Mouse (Mus musculus) CD4-positive, CD25-positive, alpha-beta regulatory T cell, adult 4 months (primary cell): ENCODE results near the gene Prmt8. TPM values are rescaled to one million over a fixed set of nuclear protein-coding genes. Genes with fewer than 3 reads are reported as not detected.

ENCODE experiments used
- ATAC-seq: one replicate; pipeline ENCODE4 v1.8.0; 2017
- polyA plus RNA-seq, 2 experiments: library from polyadenylated mRNA; unstranded; fragments of 100-300 nt; shearing (Covaris generic); gene quantifications; one replicate each; pipeline ENCODE4 v1.2.1; 2017

The Prmt8 gene
- not detected for polyA plus RNA-seq

DNA sequence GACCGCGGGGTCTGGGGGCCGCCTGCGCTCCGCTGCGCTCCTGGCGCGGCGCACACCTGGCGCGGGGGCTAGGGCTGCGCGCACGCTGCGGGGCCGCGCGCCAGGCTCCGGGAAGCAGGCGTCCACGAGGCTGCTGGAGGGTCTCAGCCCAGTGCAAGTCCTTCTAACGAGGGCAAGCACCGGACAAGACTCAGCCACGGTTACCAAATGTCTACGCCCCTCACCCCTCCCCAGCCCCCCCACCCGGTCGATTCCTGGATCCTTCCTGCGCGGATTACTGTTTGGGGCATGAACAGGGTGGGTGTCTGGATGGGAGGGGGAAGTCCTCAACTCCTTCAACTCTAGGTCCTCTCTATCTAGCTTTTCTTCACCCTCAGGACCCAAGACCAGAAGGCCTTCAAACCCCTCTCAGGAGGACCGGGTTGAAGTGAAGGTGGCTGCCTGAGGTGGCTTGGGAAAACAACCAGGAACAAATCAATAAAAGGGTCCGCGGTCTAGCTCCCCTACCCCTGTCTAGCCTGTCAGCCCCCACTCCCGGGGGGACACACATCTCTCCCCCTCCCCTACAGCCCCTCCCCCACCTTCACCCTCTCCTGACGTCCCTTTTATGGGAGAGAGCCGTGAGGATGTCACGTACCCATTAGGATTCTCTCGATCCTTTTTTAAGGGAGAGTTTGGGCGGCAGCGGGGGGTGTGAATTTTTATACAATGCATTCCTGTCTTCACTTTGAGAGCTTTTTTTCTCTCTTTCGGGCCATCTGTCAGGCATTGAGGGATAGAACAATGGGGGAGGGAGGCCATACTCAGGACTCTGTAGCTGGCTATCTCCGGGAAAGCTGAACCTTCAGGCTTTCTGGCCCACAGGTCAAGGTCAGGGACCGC, at the start of gene Prmt8:
TSS of gene Prmt8 (minus strand) at position 198 of the 882 bp plus-strand sequence.
- no peak for ATAC-seq

- no peak for ATAC-seq
These were observed 33.9 kb upstream of the Prmt8 start for GRCm38 (mm10) chr6:127803046-127803729.

DNA sequence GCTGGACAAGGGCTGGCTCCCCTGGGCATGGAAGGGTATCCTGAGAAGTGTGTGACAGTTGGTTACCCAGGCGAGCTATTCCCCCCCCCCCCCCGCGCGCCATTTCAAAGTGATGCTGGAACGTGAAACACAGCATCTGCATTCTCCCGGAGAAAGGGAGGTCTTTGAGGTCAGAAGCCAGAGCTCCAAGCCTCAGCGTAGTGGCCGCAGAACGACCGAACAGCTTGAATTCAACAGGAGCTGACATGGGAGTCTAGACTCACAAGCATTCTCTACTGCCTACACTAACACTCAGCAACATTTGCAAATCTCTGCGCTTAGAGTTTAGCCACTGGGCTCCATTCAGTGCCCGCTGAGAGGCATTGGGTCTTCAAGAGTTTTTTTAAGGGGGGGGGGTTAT, 32.9 kb upstream of the Prmt8 start:
- no peak for ATAC-seq

DNA sequence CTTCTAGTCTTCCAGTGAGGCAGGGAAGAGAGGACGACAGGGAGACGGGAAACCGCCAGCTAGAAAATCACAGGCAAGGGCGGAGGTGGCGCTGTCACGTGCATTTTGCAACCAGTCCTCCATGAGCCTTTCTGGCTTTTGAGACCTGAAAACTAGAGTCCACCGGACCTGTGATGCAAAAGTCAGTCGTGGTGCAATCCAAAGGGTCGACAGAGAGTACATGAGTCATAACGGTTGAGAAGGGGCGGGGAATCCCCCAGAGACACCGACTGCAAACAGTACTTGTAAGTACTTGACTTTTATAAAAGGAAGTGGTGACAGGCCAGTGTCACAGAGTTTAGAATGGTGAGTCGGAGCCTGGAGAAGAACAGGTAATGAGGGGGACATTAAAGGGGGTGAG, 20.8 kb upstream of the Prmt8 start:
- peak; percentile 77 for ATAC-seq

DNA sequence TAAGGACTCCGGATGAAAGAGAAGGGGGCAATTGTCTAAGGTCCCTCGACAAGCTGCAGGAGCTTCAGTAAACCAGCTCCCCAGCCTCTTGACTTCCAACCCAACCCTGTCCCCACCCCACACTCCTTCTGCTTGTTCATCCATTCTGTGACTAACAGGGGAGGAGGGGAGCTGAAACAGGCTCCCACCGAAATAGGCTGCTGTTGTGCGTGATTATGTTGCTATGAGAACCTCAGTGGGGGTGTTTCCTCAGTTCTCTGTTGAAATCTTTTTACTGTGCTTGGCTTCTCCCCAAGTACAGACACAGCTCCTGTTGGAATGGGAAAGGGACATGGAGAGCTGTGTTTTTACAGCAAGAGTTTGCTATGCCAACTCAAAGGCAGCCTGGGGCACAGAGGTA, 1.5 kb upstream of the Prmt8 start:
- no peak for ATAC-seq

DNA sequence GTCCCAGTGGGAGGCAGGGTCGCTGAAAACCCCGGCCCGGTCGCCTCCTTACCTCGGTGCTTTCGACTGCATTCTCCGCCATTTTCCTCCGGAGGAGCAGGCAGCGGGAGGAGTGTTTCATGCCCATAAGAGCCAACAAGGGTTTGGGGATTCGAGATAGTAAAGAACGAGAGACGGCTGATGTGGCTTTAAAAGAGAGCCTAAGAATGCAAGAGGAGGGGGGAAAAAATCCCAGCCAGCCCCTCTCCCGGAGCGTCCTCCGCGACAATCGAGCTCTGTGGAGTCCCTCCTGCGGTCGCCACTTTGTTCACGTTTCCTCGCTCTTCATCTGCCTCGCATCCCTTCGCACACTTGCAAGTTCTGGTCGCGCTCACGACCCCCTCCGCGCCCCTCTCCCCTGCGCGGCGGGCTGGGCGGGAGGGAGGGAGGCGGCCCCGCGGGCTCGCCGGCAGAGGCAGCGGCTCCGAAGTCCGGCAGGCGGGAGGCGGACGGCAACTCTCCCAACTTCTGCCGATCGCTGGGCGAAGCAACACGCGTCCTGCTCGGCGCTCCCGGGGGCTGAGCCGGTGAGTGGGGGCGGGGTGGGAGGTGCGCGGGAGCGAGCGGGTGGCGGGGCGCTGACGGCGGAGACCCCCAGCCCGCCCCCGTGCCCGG, 524 bp downstream of the Prmt8 start:
- no peak for ATAC-seq

GRCm38 (mm10) chr6:127767706-127768493, 1.4 kb downstream of the Prmt8 start:
- ATAC-seq: no peak

GRCm38 (mm10) chr6:127767201-127767705, 2.0 kb downstream of the Prmt8 start:
- no peak for ATAC-seq

DNA sequence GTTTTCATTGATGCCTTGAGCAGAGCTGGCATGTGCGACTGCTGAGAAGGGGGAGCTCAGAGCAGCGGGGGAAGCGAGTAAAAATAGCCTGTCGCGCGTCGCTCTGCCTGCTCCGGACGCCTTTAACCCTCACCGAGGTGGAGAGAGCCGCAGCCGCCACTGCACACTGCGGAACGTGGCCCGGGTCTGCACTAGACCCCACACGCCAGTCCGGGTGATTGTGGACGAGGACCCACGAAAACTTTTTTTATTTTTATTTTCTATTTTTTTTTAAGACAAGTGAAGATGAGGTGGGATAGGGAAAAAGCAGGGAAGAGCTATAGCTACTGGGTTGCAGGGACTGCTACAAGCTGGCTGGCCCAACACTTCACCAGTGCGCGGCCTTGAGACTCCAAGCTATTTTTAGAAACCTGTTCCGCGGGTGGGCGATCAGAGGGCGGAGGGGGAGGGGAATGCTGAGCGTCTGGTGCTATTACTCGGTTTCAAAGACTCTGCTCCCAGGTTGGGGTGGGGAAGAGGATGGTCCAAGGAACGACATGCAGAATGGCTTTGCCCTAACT, 2.6 kb downstream of the Prmt8 start:
- ATAC-seq: no peak

DNA sequence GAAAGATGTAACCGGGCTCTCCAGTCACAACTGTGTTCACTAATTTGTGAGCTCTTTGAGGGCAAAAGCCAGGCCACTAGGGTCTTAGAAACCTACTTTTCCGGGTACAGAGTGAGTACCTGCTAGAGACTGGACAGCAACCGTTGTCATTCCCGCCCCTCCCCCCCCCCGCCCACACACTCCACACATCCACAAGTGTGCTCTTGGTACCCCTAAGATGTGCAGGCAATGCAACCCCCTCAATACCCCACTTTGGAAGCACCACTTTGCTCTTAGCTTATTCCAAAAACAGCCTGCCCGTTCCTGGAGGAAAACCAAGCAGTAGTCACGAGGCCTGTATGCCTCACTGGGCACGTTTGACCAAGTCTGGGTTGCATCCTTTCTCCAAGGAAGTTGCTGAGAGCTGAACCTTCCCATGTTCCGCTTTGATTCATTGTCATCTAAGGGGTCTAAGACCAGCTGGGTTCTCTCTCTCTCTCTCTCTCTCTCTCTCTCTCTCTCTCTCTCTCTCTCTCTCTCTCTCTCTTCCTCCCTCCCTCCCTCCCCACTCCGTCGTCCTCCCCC, 3.1 kb downstream of the Prmt8 start:
- no peak for ATAC-seq

GRCm38 (mm10) chr6:127765573-127765972, 3.7 kb downstream of the Prmt8 start:
- no peak for ATAC-seq

DNA sequence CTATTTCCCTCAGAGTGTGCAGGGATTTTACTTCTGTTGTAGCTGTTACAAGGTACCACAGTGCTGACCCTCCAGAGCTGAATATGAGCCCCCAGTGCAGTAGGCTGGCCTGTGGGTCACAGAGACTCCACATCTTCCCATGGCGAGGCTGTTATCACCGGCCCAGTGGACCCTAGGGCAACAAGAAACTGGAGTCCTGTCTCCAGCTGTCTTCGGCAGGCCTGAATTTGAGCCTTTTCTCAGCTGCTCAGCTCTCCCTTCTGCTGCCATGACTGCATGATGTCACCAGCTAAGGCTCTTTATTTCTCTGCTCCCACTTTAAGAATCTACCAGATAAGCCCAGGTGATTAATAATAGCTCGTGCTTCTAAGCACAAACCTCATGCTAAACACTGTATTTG, 11.0 kb downstream of the Prmt8 start:
- ATAC-seq: no peak

GRCm38 (mm10) chr6:127757667-127758167, 11.6 kb downstream of the Prmt8 start:
- ATAC-seq: no peak

DNA sequence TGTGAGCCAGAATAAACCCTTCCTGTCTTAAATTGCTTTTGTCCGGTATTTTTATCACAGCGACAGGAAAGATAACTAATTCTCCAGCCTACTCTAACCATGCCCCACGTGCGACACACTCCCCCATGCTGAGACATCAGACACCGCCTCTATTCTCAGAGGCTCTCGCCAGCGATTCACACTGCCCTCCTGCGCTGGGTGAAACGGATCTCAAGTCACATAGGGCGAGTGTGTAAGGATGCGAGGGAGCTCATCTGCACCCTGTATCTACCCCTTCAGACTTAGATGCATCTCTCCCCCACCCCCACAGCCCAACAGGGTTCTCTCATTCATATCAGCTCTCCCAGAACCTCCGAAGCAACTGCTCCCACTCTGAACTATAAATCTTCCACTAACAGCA, 12.4 kb downstream of the Prmt8 start:
- ATAC-seq: no peak

GRCm38 (mm10) chr6:127753228-127753627, 16.0 kb downstream of the Prmt8 start:
- no peak for ATAC-seq

DNA sequence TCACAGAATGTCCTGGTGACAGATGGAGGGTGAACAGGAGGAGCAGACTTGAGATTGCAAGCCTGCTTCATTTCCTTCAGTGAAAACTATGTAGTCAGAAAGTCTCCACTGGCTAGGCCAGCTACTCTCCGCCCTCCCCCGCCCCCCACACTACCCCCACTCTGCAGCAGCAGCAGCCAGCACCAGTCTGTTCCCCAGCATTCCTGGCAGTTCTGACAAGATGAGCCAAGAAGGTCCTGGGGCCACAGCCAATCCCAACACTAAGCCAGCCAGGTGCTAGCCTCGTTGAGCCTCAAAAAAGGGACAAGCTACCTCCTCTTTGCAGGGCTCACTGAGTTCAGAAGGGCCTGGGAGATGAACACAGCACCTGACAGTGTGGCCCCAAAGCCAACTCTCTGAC, 16.6 kb downstream of the Prmt8 start:
- no peak for ATAC-seq

DNA sequence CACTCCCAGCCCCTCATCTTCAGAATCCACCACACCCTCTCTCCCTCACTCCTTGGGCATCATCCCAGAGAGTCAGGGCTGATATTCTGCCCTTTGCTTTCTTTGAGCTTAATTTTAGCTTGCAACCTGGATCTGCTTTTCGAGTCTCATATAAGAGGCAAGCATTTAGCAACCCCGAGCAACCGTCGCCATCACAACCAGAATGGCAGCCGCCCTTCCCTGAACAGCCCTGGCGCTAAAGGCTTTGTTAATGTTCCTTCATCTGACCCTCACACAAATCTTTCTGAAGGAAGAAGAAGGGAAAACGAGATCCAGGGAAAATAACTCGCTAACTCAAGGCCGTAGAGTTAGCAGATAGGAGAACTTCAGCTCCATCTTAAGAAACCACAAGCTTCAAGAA, 17.8 kb downstream of the Prmt8 start:
- no peak for ATAC-seq

DNA sequence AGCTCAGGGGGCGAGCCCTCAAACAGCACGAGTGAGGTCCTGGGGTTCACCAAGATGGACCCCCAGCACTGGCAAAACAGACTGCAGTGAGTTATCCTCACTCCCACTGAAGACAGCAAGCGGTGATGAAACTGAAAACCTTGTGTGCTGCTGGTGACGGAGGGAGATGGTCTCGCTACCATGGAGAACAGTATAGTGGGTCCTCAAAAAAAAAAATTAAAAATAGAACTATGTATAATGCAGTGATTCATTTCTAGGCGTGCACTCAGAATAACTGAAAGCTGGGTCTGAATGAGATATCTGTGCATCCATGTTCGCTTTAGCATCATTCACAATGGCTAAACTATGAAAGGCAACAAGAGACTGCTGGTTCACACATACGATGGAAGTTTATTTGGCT, 20.5 kb downstream of the Prmt8 start:
- ATAC-seq: no peak

DNA sequence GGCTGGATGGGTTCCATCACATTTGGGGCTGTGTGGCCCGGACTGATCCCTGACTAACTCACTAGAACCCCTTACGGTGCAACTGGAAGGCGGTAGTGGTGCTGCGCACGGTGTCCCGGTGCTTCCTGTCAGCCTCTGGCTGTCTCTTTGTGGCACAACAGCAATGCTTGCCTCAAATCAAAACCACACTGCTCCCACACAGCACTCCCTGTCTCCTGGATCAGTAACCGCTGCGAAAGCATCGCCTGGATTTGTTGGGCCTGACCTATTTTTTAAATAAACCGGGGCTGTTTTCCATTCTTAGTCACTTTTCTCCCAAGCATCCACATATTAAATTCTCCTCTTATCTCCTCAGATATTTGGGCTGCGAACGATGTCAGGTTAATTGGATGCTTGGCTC, 27.0 kb downstream of the Prmt8 start:
- no peak for ATAC-seq

GRCm38 (mm10) chr6:127741162-127741561, 28.1 kb downstream of the Prmt8 start:
- ATAC-seq: no peak

- no peak for ATAC-seq
These were observed 28.6 kb downstream of the Prmt8 start for GRCm38 (mm10) chr6:127740711-127741110.

- no peak for ATAC-seq
These were observed 29.4 kb downstream of the Prmt8 start for GRCm38 (mm10) chr6:127739921-127740320.
